Mouse (Mus musculus) forebrain, embryonic 10.5 days (tissue): Measurements from ENCODE around the gene Ntn1. TPM values are rescaled to one million over a fixed set of nuclear protein-coding genes. Genes with fewer than 3 reads are reported as not detected.

Experiments used
- DNase-seq: peaks from one replicate; pipeline ENCODE4 v3.0.0-alpha.2; 2017; ENCODE audit warnings: low spot score; ENCODE audit errors: extremely low spot score
- H3K27ac ChIP-seq: fragments of 300-500 bp; sonication (generic); 2 replicates; pipeline ENCODE4 v1.5.1; 2016; ENCODE audit warnings: mild to moderate bottlenecking
- H3K27me3 ChIP-seq: fragments of 300-500 bp; sonication (generic); 2 replicates; pipeline ENCODE4 v1.6.1; 2016; ENCODE audit warnings: mild to moderate bottlenecking; ENCODE audit not compliant: poor library complexity, severe bottlenecking
- H3K36me3 ChIP-seq: fragments of 300-500 bp; sonication (generic); replicated peaks from 2 replicates; pipeline ENCODE4 v1.6.1; 2016; ENCODE audit warnings: mild to moderate bottlenecking, moderate library complexity
- H3K4me1 ChIP-seq: fragments of 300-500 bp; sonication (generic); 2 replicates; pipeline ENCODE4 v1.6.1; 2016
- H3K4me3 ChIP-seq: fragments of 300-500 bp; sonication (generic); 2 replicates; pipeline ENCODE4 v1.5.1; 2016; ENCODE audit warnings: mild to moderate bottlenecking, moderate library complexity
- H3K9me3 ChIP-seq: fragments of 300-500 bp; sonication (generic); 2 replicates; pipeline ENCODE4 v1.6.1; 2016; ENCODE audit warnings: mild to moderate bottlenecking, moderate library complexity
- WGBS: fragments of 180-500 bp; shearing (Covaris S2); methylation state at CpG from one replicate; pipeline ENCODE4 v1.1.7; 2016; 5-methylcytosine and 5-hydroxymethylcytosine counted together
- polyA plus RNA-seq: library from polyadenylated mRNA; unstranded; fragments of >200 nt; fragmentation: Nextera tagmentation; extraction: Ambion mirVana; gene quantifications from 2 replicates; pipeline ENCODE4 v1.2.1, GENCODE M21; 2016

Ntn1 gene
- polyA plus RNA-seq, 1 experiment from 2014 or later: 6.2 TPM

DNA sequence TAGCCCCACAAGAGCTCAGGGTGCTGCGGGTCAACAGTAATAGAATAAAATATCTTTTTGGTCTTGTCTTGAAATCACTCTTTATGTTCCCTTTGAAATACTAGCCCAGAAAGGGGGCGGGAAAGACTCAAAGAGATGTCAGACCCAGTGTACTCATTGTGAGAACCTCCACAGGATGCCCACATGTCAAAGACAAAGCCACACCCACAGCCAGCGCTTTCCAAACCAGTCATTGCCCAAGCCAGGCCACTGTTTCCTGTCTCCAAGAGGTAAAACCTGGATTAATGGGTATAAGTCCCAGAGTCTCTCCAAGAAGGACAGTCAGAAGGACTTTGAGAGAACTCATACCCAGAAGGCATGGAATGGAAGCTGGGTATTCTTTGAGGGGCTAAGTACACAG lies 60.3 kb downstream of the Ntn1 start:
- WGBS: 83% methylated on average over 3 of the region's 3 CpGs
- no peak overlapping the region for H3K4me3 ChIP-seq
- no peak for DNase-seq
- H3K9me3 ChIP-seq: no peaks in the 10 kb centered on the region
- peaks cover 17% of the 10 kb centered on the region for H3K4me1 ChIP-seq
- no peak overlapping the region for H3K27ac ChIP-seq
- no peaks in the 10 kb centered on the region for H3K27me3 ChIP-seq
- no peaks in the 10 kb centered on the region; the same call in 1 of the 2 replicates for H3K36me3 ChIP-seq

DNA sequence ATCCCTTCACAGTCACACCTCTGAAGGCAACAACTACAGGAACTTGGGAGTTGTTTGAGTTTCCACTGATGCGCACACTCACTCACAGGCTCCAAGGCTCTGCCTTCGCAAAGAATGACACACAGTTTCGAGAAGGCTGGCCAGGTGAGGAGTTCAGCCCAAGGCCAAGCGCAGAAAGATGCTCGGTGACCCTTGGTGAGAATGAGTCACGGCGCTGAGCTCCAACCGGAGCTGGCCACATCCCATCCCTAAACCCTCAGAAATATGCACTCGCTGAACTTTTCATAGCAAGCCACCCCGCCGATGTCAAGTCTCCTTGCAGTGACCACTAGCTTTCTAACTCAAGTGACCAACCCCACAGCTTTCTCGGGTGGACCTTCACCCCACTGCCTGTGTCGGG lies 60.8 kb downstream of the Ntn1 start:
- peaks cover 17% of the 10 kb centered on the region for H3K4me1 ChIP-seq
- no peaks in the 10 kb centered on the region for H3K9me3 ChIP-seq
- no peak overlapping the region for H3K4me3 ChIP-seq
- 93% methylated on average over 13 of the region's 13 CpGs for WGBS
- H3K27me3 ChIP-seq: no peaks in the 10 kb centered on the region
- no peak for DNase-seq
- no peaks in the 10 kb centered on the region; the same call in 1 of the 2 replicates for H3K36me3 ChIP-seq
- H3K27ac ChIP-seq: no peak overlapping the region

DNA sequence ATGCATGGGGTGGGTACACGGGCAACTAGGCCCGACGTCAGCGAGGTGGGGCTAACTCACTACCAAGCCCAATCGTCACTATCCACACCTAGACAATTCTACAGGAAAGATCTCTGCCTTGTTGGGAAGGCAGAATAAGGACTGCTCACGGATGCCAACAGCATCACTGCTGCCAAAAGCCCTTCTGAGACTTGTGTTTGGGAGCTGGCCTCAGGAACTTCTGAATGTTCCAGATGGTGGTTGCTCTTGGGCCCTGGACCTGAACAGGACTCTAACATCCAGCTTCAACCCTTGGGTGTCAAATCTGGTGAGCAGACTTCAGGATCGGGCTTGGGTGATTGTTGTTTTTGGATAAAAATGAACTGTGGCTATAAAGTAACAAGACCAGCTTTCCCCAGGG lies 61.3 kb downstream of the Ntn1 start:
- Histone ChIP-seq H3K27me3 (no peaks in the 10 kb centered on the region), H3K4me3 (no peak overlapping the region), H3K4me1 (peaks cover 21% of the 10 kb centered on the region), H3K36me3 (no peaks in the 10 kb centered on the region; the same call in 1 of the 2 replicates), H3K9me3 (no peaks in the 10 kb centered on the region), H3K27ac (no peak overlapping the region)
- 97% methylated on average over 7 of the region's 7 CpGs for WGBS
- DNase-seq: no peak

DNA sequence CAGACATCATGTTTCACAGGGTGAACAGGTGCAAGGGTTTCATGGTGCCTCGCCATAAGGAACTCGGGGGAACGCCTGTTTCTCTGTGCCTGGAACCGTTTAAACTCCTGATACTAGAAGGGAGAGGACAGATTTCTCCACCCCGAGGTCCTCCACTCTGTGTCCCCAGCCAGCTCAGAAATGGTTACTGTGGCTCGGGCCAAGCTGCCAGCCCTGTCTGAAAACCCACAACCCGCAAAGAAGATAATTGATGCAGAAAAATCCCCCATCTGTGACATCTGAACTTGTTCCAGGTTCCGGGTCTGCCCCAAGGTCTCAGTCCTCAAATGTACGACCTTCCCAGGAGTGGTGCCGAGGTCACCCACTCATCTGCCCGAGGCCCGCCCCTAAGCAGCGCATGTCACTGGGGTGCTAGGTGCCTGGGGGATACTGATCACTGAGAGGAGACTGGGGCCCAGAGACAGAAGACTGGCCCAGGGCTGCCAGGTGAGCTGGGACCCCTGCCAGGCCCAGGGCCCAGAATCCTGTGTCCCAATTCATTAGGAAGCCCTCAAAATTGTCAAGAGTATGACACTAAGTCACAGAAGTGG lies 68.9 kb downstream of the Ntn1 start:
- DNase-seq: no peak
- no peaks in the 10 kb centered on the region for H3K9me3 ChIP-seq
- H3K27me3 ChIP-seq: no peaks in the 10 kb centered on the region
- no peak overlapping the region for H3K27ac ChIP-seq
- peaks cover 7% of the 10 kb centered on the region; the same call in 1 of the 2 replicates for H3K4me1 ChIP-seq
- H3K4me3 ChIP-seq: no peak overlapping the region
- 92% methylated on average over 13 of the region's 13 CpGs for WGBS
- H3K36me3 ChIP-seq: no peaks in the 10 kb centered on the region

DNA sequence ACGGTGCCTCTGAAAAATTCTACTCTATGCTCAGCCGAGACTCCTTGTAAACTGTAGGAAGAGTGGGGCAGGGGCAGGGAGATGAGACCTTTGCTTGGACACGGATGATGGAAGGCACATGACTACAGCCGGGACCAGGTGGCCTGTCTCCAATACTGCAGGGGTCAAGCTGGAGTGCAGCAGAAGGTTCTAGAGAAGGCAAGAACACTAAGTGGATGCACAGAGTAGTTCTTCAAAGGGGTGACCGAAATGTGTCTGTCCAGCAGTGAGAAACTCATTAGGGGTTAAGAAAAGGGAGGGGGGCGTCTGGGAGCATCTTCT lies 69.5 kb downstream of the Ntn1 start:
- Histone ChIP-seq H3K9me3 (no peaks in the 10 kb centered on the region), H3K27ac (no peak overlapping the region), H3K27me3 (no peaks in the 10 kb centered on the region), H3K4me3 (no peak overlapping the region), H3K4me1 (peaks cover 7% of the 10 kb centered on the region; the same call in 1 of the 2 replicates), H3K36me3 (0 out of 2 replicates have a peak, but pooled peaks cover 3% of the 10 kb centered on the region)
- 84% methylated on average over 6 of the region's 6 CpGs for WGBS
- DNase-seq: no peak

DNA sequence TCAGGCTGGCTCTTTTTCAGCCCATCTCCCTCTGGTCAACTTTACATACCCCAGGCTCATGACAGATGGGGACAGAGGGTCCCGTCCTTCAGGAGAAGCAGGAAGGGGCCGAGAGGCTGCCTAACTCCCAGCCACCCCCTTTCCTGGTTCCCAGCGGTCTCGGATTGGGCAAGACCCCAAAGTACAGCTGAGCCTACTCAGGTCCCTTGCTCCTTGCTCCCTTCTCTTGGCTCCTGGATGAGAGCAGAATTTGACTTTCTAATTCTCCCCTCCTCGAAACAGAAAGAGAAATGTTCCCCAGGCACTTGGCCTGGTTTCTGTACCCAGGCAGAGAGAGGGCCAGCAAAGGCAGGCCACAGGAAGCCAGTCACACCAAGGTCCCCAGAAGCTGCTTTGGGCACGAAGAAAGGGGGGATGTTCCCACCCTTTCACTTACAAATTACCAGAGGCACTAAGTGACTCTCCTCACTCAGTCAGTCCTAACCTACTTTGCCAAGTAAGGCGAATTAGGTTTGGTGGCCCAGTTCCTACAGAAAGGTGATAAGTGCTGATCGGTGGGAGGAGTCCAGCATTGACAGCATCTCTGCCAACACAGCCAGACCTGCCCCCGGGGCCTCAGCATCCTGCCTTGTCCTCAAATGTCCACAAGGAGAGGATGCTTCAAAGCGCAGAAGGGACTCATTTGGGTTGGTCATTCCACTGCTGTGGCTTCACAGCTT lies 70.1 kb downstream of the Ntn1 start:
- H3K27ac ChIP-seq: no peak overlapping the region
- H3K4me3 ChIP-seq: no peak overlapping the region
- 70% methylated on average over 10 of the region's 10 CpGs for WGBS
- DNase-seq: no peak
- H3K9me3 ChIP-seq: no peaks in the 10 kb centered on the region
- 0 out of 2 replicates have a peak, but pooled peaks cover 3% of the 10 kb centered on the region for H3K36me3 ChIP-seq
- H3K4me1 ChIP-seq: peaks cover 7% of the 10 kb centered on the region; the same call in 1 of the 2 replicates
- H3K27me3 ChIP-seq: no peaks in the 10 kb centered on the region

DNA sequence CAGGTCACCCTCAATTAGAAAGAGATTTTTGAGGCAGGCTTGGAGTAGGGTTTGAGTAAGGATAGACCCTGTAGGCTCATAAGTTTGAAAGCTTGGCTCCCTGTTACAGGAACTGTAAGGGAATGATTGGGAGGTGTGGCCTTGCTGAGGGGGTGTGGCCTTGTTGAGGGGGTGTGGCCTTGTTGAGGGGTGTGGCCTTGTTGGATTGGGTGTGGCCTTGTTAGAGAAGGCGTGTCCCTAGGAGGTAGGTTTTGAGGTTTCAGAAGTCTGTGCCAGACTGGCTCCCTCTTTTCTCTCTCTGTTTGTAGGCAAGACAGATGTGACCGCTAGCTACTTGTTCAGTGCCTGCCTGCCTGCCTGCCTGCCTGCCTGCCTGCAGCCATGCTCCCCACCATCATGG lies 75.8 kb downstream of the Ntn1 start:
- Histone ChIP-seq H3K27ac (no peak overlapping the region), H3K36me3 (peaks cover 3% of the 10 kb centered on the region; the same call in 1 of the 2 replicates), H3K4me3 (no peak overlapping the region), H3K9me3 (no peaks in the 10 kb centered on the region), H3K4me1 (peaks cover 10% of the 10 kb centered on the region), H3K27me3 (no peaks in the 10 kb centered on the region)
- DNase-seq: no peak
- 100% methylated on average over 2 of the region's 2 CpGs for WGBS

DNA sequence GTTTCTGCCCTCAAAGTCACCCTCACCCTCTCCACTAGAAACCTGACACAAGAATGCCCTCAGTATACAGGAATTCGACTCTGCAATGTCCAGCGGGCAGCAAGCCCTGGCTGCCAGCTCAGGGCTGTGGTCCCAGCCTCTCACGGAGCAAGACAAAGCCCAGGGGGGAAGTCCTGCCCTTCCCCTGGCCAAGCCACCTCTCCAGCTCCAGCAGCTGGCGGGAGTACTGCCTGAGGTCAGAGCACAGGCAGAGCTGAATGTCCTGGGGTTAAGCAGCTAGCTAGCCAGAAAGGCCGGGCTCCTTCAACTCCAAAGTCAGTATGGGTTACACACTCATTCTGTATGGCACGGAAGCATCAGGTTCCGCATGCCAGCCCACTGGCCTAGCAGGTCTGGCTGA lies 79.2 kb downstream of the Ntn1 start:
- Histone ChIP-seq H3K4me1 (peaks cover 10% of the 10 kb centered on the region), H3K36me3 (peaks cover 7% of the 10 kb centered on the region), H3K4me3 (no peak overlapping the region), H3K27ac (peak overlapping the region; percentile 16; the same call in 1 of the 2 replicates), H3K27me3 (no peaks in the 10 kb centered on the region), H3K9me3 (peaks cover 12% of the 10 kb centered on the region; the same call in 1 of the 2 replicates)
- DNase-seq: no peak
- 70% methylated on average over 7 of the region's 7 CpGs for WGBS

DNA sequence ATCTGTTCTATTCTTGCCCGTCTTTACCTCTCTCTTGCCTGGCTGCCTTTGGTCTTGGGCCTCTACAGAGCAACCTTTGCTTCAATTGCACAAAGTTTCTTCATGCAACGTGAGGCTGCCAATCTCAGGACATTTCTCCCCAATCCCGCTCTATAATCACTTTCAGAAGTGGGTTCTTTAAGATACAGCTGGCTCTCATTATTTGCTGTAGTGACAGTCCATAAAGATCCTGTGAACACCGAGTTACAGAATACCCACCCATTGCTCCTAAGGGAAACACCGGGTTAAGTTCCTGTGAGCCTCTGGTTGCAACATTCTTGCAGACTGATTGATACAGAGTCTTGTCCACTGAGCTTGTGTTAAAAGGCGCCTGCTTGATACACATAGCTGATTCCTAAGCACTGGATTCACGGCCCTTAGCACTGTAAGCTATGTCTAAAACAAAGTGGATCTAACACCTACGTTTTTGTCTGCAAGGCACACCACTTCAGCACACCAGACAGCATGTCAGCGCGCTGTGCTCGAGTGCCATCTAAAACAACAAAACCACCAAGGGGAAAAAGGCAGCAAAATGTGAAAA lies 85.0 kb downstream of the Ntn1 start:
- WGBS: 84% methylated on average over 11 of the region's 11 CpGs
- DNase-seq: no peak
- Histone ChIP-seq H3K9me3 (peaks cover 12% of the 10 kb centered on the region; the same call in 1 of the 2 replicates), H3K4me3 (no peak overlapping the region), H3K4me1 (peaks cover 29% of the 10 kb centered on the region), H3K27ac (no peak overlapping the region), H3K27me3 (no peaks in the 10 kb centered on the region), H3K36me3 (peaks cover 3% of the 10 kb centered on the region; the same call in 1 of the 2 replicates)

DNA sequence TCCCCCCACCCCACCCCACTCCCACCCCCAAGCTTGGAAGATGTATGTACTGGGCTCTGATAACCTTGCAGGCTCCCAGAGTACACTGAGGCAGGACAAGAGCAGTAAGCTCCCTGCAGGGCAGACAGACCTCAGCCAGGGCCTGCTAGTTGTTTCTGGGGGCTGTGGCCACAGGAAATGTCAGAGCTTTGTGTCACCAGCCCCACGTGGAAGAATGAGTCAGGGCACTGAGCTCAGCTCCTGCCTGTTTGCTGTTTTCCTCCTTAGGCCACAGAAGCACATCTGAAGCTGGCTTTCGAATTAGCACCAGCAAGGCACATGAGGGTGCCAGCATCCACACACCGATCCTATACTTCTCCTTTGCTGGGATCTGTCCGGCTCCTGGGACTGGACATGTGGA lies 86.8 kb downstream of the Ntn1 start:
- Histone ChIP-seq H3K36me3 (peaks cover 3% of the 10 kb centered on the region; the same call in 1 of the 2 replicates), H3K4me3 (no peak overlapping the region), H3K9me3 (peaks cover 12% of the 10 kb centered on the region; the same call in 1 of the 2 replicates), H3K4me1 (peaks cover 35% of the 10 kb centered on the region), H3K27ac (peak overlapping the region; percentile 72), H3K27me3 (no peaks in the 10 kb centered on the region)
- no peak for DNase-seq
- 59% methylated on average over 4 of the region's 4 CpGs for WGBS

DNA sequence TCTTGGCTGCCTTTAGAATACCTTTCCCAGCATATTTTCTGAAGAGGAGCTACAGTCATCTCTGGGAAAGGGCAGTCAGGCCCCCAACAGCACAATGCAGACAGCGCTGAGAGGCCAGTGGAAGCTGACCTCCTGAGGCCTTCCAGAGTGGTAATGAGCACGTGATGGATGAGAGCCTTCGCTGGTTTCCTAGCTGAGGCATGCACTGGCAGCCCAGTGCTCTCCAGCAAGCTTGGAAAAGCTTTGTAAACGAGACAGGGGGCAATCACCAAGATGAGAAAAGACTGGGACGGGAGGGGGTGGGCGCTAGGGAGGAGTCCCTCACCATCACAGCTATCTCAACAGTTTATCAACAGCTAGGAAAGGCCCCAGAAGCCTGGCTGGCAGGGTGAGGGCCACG lies 87.6 kb downstream of the Ntn1 start:
- no peak for DNase-seq
- H3K27me3 ChIP-seq: no peaks in the 10 kb centered on the region
- H3K4me1 ChIP-seq: peaks cover 40% of the 10 kb centered on the region
- peak overlapping the region; percentile 72 for H3K27ac ChIP-seq
- no peaks in the 10 kb centered on the region; the same call in 1 of the 2 replicates for H3K36me3 ChIP-seq
- H3K4me3 ChIP-seq: no peak overlapping the region
- H3K9me3 ChIP-seq: peaks cover 10% of the 10 kb centered on the region; the same call in 1 of the 2 replicates
- WGBS: 42% methylated on average over 7 of the region's 7 CpGs

DNA sequence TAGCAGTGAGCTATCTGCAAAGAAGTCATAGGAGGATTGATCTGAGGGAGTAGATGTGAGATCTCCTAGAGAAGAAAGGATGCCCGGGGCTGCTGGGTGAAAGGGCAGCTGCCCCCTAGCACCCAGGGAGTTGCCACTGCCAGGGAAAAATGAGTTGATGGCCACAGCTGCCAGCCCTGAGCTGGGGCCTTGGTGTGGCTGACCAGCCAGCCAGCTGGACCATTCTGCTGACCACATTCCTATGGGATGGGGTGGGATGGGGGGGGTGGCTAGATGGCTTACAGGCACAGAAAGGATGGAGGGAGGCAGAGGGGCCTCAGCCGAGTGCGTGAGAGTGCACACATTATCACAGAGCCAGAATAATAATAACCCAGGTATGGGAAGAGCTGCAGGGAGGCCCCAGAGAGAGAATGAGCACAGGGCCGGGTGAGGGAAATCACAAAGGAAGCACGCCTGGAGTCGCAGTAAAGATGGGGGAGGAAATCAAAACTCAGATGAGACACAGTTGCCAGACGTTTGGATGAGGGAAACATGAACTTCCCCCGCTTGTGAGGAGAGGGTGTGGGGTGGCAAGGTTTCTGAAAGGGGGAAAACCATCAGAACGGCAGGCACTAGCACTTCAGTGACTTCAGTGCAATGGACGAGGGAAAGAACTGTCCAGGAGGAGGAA lies 91.6 kb downstream of the Ntn1 start:
- no peaks in the 10 kb centered on the region for H3K9me3 ChIP-seq
- 0 out of 2 replicates have a peak overlapping the region, but pooled peaks have one; percentile 56 for H3K27ac ChIP-seq
- DNase-seq: no peak
- H3K27me3 ChIP-seq: peaks cover 16% of the 10 kb centered on the region; the same call in 1 of the 2 replicates
- 66% methylated on average over 10 of the region's 10 CpGs for WGBS
- H3K36me3 ChIP-seq: no peaks in the 10 kb centered on the region
- no peak overlapping the region for H3K4me3 ChIP-seq
- H3K4me1 ChIP-seq: peaks cover 41% of the 10 kb centered on the region
